Mouse (Mus musculus): ENCODE data around the gene Cyp2b13. TPM values are rescaled to one million over a fixed set of nuclear protein-coding genes. Genes with fewer than 3 reads are reported as not detected.
"Not testable (repeated sequence)": the region's sequence is repeated elsewhere in the genome, so short reads cannot be mapped to it uniquely, and the experiment has no call there.

Cyp2b13 gene
- total RNA-seq (2022) = not detected

- not testable (repeated sequence) for DNase-seq (ENCODE audit: low spot score in 2 of 2)
Measured at GRCm38 (mm10) chr7:26061197-26061596, at the start of gene Cyp2b13. Gene Cyp2b13 (plus strand): TSS chr7:26061497.

- DNase-seq (ENCODE audit: low spot score in 2 of 2) = not testable (repeated sequence)
Measured at GRCm38 (mm10) chr7:26019814-26020332, 41.4 kb upstream of the Cyp2b13 start.

GRCm38 (mm10) chr7:26054885-26055630 lies 6.2 kb upstream of the Cyp2b13 start:
- not testable (repeated sequence) for DNase-seq (ENCODE audit: low spot score in 2 of 2)

- not testable (repeated sequence) for DNase-seq (ENCODE audit: low spot score in 2 of 2)
Measured at GRCm38 (mm10) chr7:26071677-26072076, 10.4 kb downstream of the Cyp2b13 start.

- no peak for DNase-seq (ENCODE audit: low spot score in 2 of 2)
Measured at GRCm38 (mm10) chr7:26082595-26082994, 21.3 kb downstream of the Cyp2b13 start.

GRCm38 (mm10) chr7:26087391-26087790 lies 26.1 kb downstream of the Cyp2b13 start:
- no peak for DNase-seq (ENCODE audit: low spot score in 2 of 2)

- DNase-seq (ENCODE audit: low spot score in 2 of 2) = not testable (repeated sequence)
Measured at GRCm38 (mm10) chr7:26088578-26088977, 27.3 kb downstream of the Cyp2b13 start.

GRCm38 (mm10) chr7:26139623-26140022 lies 78.3 kb downstream of the Cyp2b13 start:
- DNase-seq (ENCODE audit: low spot score in 2 of 2) = not testable (repeated sequence)

GRCm38 (mm10) chr7:26143657-26144056 lies 82.4 kb downstream of the Cyp2b13 start:
- not testable (repeated sequence) for DNase-seq (ENCODE audit: low spot score in 2 of 2)

Other genes with a start within 250 kb of the Cyp2b13 start
- 1 to 10 TPM; 1.6 to 3.4 (median 2.4) TPM for gene Cyp2s1, start 244.6 kb upstream of the Cyp2b13 start, total RNA-seq (2022)
- gene Cyp2b10, start 163.9 kb upstream of the Cyp2b13 start, total RNA-seq (2022) = under 1 TPM; 0.20 to 0.47 (median 0.34) TPM
- not detected for gene Cyp2b9, start 111.9 kb downstream of the Cyp2b13 start, total RNA-seq (2022)
- not detected for gene Vmn1r184, start 198.8 kb downstream of the Cyp2b13 start, total RNA-seq (2022)
- not detected for gene Cyp2a4, start 245.7 kb downstream of the Cyp2b13 start, total RNA-seq (2022)

All from layer of hippocampus, adult 8-10 months (tissue).